ENCODE assay signal across 8 mouse cellular contexts in genomic region chr1:172502145-172503110, GRCm38 (mm10). TPM values are rescaled to one million over a fixed set of nuclear protein-coding genes. Genes with fewer than 3 reads are reported as not detected.
A peak's percentile ranks its signal among the peaks of the same experiment; 100 is the strongest.
DNase-seq lines count a peak whose midpoint lies in the region; ATAC-seq and TF ChIP-seq lines count a peak whose summit lies in the region.

No protein-coding gene starts in this region.

- H3K4me2 ChIP-seq in CH12.LX (ENCODE audit: insufficient read depth, low read depth, poor library complexity, severe bottlenecking): peak overlapping the region; percentile 68
- peak overlapping the region; percentile 71 for H3K4me2 ChIP-seq in limb, embryonic 14.5 days (replicated peaks; ENCODE audit: low read depth, low read length, severe bottlenecking)
- H3K4me2 ChIP-seq in myocyte (ENCODE audit: low read depth): peak overlapping the region; percentile 100

- H3K9me3 ChIP-seq in CH12.LX (replicated peaks; ENCODE audit: low read length): no peaks in the 10 kb centered on the region
- no peaks in the 10 kb centered on the region for H3K9me3 ChIP-seq in hindbrain, embryonic 10.5 days
- H3K9me3 ChIP-seq in limb, embryonic 14.5 days (ENCODE audit: control insufficient read depth, low read length): no peaks in the 10 kb centered on the region

- no peak for TF ChIP-seq EP300 in CH12.LX (IDR thresholded peaks at IDR 0.05; ENCODE audit: low read length)

- TF ChIP-seq RAD21 in CH12.LX (IDR thresholded peaks at IDR 0.05; ENCODE audit: low read depth, low read length): no peak

- dilution Hi-C loops in CH12.LX (cut with MboI; ENCODE audit: extremely low pct_ligation_motif_present, extremely low pct_unique_long_range_greater_than_20kb, low sequenced_read_pairs): no loop called here

- H3K36me3 ChIP-seq in CH12.LX (replicated peaks in 1 of 2; ENCODE audit: control insufficient read depth in 1 of 2, insufficient read depth in 1 of 2, low read length in 1 of 2): peaks cover 28 to 65% of the 10 kb centered on the region in 2 experiments
- H3K36me3 ChIP-seq in hindbrain, embryonic 10.5 days: peaks cover 21% of the 10 kb centered on the region
- H3K36me3 ChIP-seq in limb, embryonic 14.5 days (ENCODE audit: control insufficient read depth, insufficient read depth, low read length): peaks cover 16% of the 10 kb centered on the region; the same call in 1 of the 2 replicates
- peaks cover 16% of the 10 kb centered on the region for H3K36me3 ChIP-seq in myocyte (ENCODE audit: control insufficient read depth, insufficient read depth)

- 0 out of 2 replicates have a peak, but pooled peaks have one; percentile 6 for ATAC-seq in limb, embryonic 14.5 days (ENCODE audit: low FRiP score, low read depth)

- H3K4me3 ChIP-seq in CH12.LX (replicated peaks in 1 of 3; ENCODE audit: low read depth in 2 of 3, low read length in 2 of 3, poor library complexity in 1 of 3) (peak overlapping the region in 2 of 3 experiments; percentile 88 to 90), myocyte (peak overlapping the region; percentile 99)
- peak overlapping the region; percentile 81 for H3K4me3 ChIP-seq in brown adipose tissue, adult 24 weeks (ENCODE audit: insufficient read depth, low read depth, low read length)
- peak overlapping the region; percentile 56; the same call in 1 of the 2 replicates for H3K4me3 ChIP-seq in hindbrain, embryonic 10.5 days
- H3K4me3 ChIP-seq in limb, embryonic 14.5 days (replicated peaks; ENCODE audit: low read length): peak overlapping the region; percentile 10; the same call in 1 of the 2 replicates

- no peak; a peak in 1 of 4 replicates for TF ChIP-seq CTCF in CH12.LX (conservative IDR thresholded peaks at IDR 0.05 in 1 of 2, IDR thresholded peaks at IDR 0.05 in 1 of 2; ENCODE audit: low read depth in 2 of 2, low read length in 2 of 2)

- 33% methylated on average over 13 of the region's 13 CpGs for WGBS in hindbrain, embryonic 10.5 days
- 32% methylated on average over 13 of the region's 13 CpGs for WGBS in limb, embryonic 14.5 days

- peak overlapping the region; percentile 83; the same call in 1 of the 2 replicates for H3K9ac ChIP-seq in CH12.LX (ENCODE audit: insufficient read depth, low read depth)
- H3K9ac ChIP-seq in limb, embryonic 14.5 days (ENCODE audit: low read depth, low read length, severe bottlenecking): peak overlapping the region; percentile 25; the same call in 1 of the 2 replicates

- no peak for TF ChIP-seq POLR2A in CH12.LX (IDR thresholded peaks at IDR 0.05; ENCODE audit: low read depth, low read length)
- TF ChIP-seq POLR2A in limb, embryonic 14.5 days (IDR thresholded peaks at IDR 0.05; ENCODE audit: borderline replicate concordance, extremely low read depth, insufficient read depth, insufficient read length): no peak
- peak; percentile 85 for TF ChIP-seq POLR2A in myocyte (IDR thresholded peaks at IDR 0.05; ENCODE audit: insufficient read length, low read depth)

- peak overlapping the region; percentile 59 for H3K27ac ChIP-seq in CH12.LX (ENCODE audit: insufficient read depth, low read depth)
- H3K27ac ChIP-seq in brown adipose tissue, adult 24 weeks (replicated peaks; ENCODE audit: low read depth, low read length): peak overlapping the region; percentile 98
- H3K27ac ChIP-seq in hindbrain, embryonic 10.5 days: peak overlapping the region; percentile 63
- 0 out of 2 replicates have a peak overlapping the region, but pooled peaks have one; percentile 33 for H3K27ac ChIP-seq in limb, embryonic 14.5 days (replicated peaks; ENCODE audit: low read depth, low read length)

- H3K4me1 ChIP-seq in CH12.LX (ENCODE audit: control insufficient read depth in 1 of 2, insufficient read depth in 2 of 2): peaks cover 22 to 53% of the 10 kb centered on the region in 2 experiments
- peaks cover 20% of the 10 kb centered on the region for H3K4me1 ChIP-seq in brown adipose tissue, adult 24 weeks (ENCODE audit: control insufficient read depth, insufficient read depth, insufficient read length, low read length)
- peaks cover 59% of the 10 kb centered on the region for H3K4me1 ChIP-seq in hindbrain, embryonic 10.5 days (replicated peaks)
- H3K4me1 ChIP-seq in limb, embryonic 14.5 days (ENCODE audit: control insufficient read depth, insufficient read depth, low read length): peaks cover 38% of the 10 kb centered on the region

- DNase-seq in CH12.LX (ENCODE audit: extremely low read depth): no peak
- DNase-seq in hindbrain, embryonic 10.5 days (ENCODE audit: low spot score): peak; percentile 30
- DNase-seq in limb, embryonic 14.5 days (ENCODE audit: low spot score): no peak
- DNase-seq in cerebellum, postnatal 14 days: no peak
- no peak for DNase-seq in adrenal gland, postnatal 10 days
- no peak for DNase-seq in adrenal gland, adult 18-20 months (ENCODE audit: low spot score in 2 of 2)

- in situ Hi-C loops in CH12.LX (cut with MboI; ENCODE audit: low pct_ligation_motif_present, low pct_unique_long_range_greater_than_20kb, low sequenced_read_pairs): no loop called here

- no peaks in the 10 kb centered on the region for H3K27me3 ChIP-seq in CH12.LX (replicated peaks)
- peaks cover 93% of the 10 kb centered on the region for H3K27me3 ChIP-seq in hindbrain, embryonic 10.5 days (ENCODE audit: insufficient read depth, poor library complexity, severe bottlenecking)
- 0 out of 2 replicates have a peak, but pooled peaks cover 5% of the 10 kb centered on the region for H3K27me3 ChIP-seq in limb, embryonic 14.5 days (ENCODE audit: control insufficient read depth, insufficient read depth, low read length)
- H3K27me3 ChIP-seq in myocyte (ENCODE audit: control insufficient read depth, insufficient read depth, insufficient read length): no peaks in the 10 kb centered on the region

- peak overlapping the region; percentile 38 for H3ac ChIP-seq in myocyte (ENCODE audit: control insufficient read depth, insufficient read length)

- H3K79me2 ChIP-seq in CH12.LX (replicated peaks; ENCODE audit: control insufficient read depth, extremely low read depth, insufficient read depth, poor library complexity, severe bottlenecking) (peaks cover 47% of the 10 kb centered on the region), myocyte (ENCODE audit: control insufficient read depth, insufficient read depth) (peaks cover 37% of the 10 kb centered on the region)

RNA-seq across cellular contexts. Expression of gene Tagln2, which starts 2.6 kb away (rescaled TPM):
- 179 and 206 TPM in 2 replicates for total RNA-seq in CH12.LX (2012; rRNA removed)
- 145 and 172 TPM in 2 replicates for total RNA-seq in CH12.LX (2014; rRNA removed)
- polyA plus RNA-seq in CH12.LX (2012; ENCODE audit: insufficient read length, low read depth): 281 and 337 TPM in 2 replicates
- polyA plus RNA-seq in brown adipose tissue, adult 24 weeks (2012; ENCODE audit: insufficient read depth, insufficient read length, missing spikeins): 26.2 and 29.3 TPM in 2 replicates
- polyA plus RNA-seq in hindbrain, embryonic 10.5 days (2016; fragmentation: Nextera tagmentation; extraction: Ambion mirVana): 73.3 and 80.4 TPM in 2 replicates
- 134 and 151 TPM in 2 replicates for polyA plus RNA-seq in limb, embryonic 14.5 days (2012; rRNA removed)
- polyA plus RNA-seq in limb, embryonic 14.5 days (2014; fragmentation: Nextera tagmentation; extraction: Ambion mirVana): 138 and 155 TPM in 2 replicates
- 393 TPM for polyA plus RNA-seq in myocyte (2012; fragmentation: generic; extraction: Trizol)
- 100 to 1,000 TPM; 120 to 138 TPM for total RNA-seq in adrenal gland, postnatal 10 days (2021)
- total RNA-seq in adrenal gland, adult 18-20 months (2021): 10 to 100 TPM; 64.7 to 65.1 TPM

RNA-seq across cellular contexts. Expression of gene Cfap45, which starts 18.2 kb away (rescaled TPM):
- total RNA-seq in CH12.LX (2012; rRNA removed) (not detected in 2 replicates), CH12.LX (2014; rRNA removed) (not detected in 2 replicates)
- polyA plus RNA-seq in CH12.LX (2012; ENCODE audit: insufficient read length, low read depth) (not detected in 2 replicates), myocyte (2012; fragmentation: generic; extraction: Trizol) (not detected)
- not detected in 2 replicates for polyA plus RNA-seq in brown adipose tissue, adult 24 weeks (2012; ENCODE audit: insufficient read depth, insufficient read length, missing spikeins)
- polyA plus RNA-seq in hindbrain, embryonic 10.5 days (2016; fragmentation: Nextera tagmentation; extraction: Ambion mirVana): 2.4 and 3.6 TPM in 2 replicates
- 0.70 and 1.3 TPM in 2 replicates for polyA plus RNA-seq in limb, embryonic 14.5 days (2012; rRNA removed)
- polyA plus RNA-seq in limb, embryonic 14.5 days (2014; fragmentation: Nextera tagmentation; extraction: Ambion mirVana): 0.97 and 0.98 TPM in 2 replicates
- 1 to 10 TPM in 1 of 2 experiments, under 1 TPM in 1; 0.96 to 2.6 TPM for total RNA-seq in adrenal gland, postnatal 10 days (2021)
- total RNA-seq in adrenal gland, adult 18-20 months (2021): under 1 TPM; 0.35 to 0.40 TPM

RNA-seq across cellular contexts. Expression of gene Igsf9, which starts 20.8 kb away (rescaled TPM):
- 4.5 and 6.0 TPM in 2 replicates for total RNA-seq in CH12.LX (2012; rRNA removed)
- total RNA-seq in CH12.LX (2014; rRNA removed): 2.0 and 2.7 TPM in 2 replicates
- polyA plus RNA-seq in CH12.LX (2012; ENCODE audit: insufficient read length, low read depth): 6.5 and 7.2 TPM in 2 replicates
- polyA plus RNA-seq in brown adipose tissue, adult 24 weeks (2012; ENCODE audit: insufficient read depth, insufficient read length, missing spikeins): 0.96 TPM in 1 of 2 replicates, not detected in the other
- 74.1 and 76.0 TPM in 2 replicates for polyA plus RNA-seq in hindbrain, embryonic 10.5 days (2016; fragmentation: Nextera tagmentation; extraction: Ambion mirVana)
- 62.0 and 85.1 TPM in 2 replicates for polyA plus RNA-seq in limb, embryonic 14.5 days (2012; rRNA removed)
- polyA plus RNA-seq in limb, embryonic 14.5 days (2014; fragmentation: Nextera tagmentation; extraction: Ambion mirVana): 29.6 and 35.0 TPM in 2 replicates
- polyA plus RNA-seq in myocyte (2012; fragmentation: generic; extraction: Trizol): 0.77 TPM
- total RNA-seq in adrenal gland, postnatal 10 days (2021): 1 to 10 TPM; 2.5 to 4.8 TPM
- total RNA-seq in adrenal gland, adult 18-20 months (2021): 1 to 10 TPM; 1.1 to 3.2 TPM

RNA-seq across cellular contexts. Expression of gene Slamf9, which starts 27.3 kb away (rescaled TPM):
- total RNA-seq in CH12.LX (2012; rRNA removed) (17.0 and 30.9 TPM in 2 replicates), CH12.LX (2014; rRNA removed) (30.1 and 32.6 TPM in 2 replicates)
- polyA plus RNA-seq in CH12.LX (2012; ENCODE audit: insufficient read length, low read depth) (28.3 and 30.3 TPM in 2 replicates), myocyte (2012; fragmentation: generic; extraction: Trizol) (4.7 TPM)
- 3.5 and 4.5 TPM in 2 replicates for polyA plus RNA-seq in brown adipose tissue, adult 24 weeks (2012; ENCODE audit: insufficient read depth, insufficient read length, missing spikeins)
- 0.16 TPM in 1 of 2 replicates, not detected in the other for polyA plus RNA-seq in hindbrain, embryonic 10.5 days (2016; fragmentation: Nextera tagmentation; extraction: Ambion mirVana)
- 0.49 and 0.64 TPM in 2 replicates for polyA plus RNA-seq in limb, embryonic 14.5 days (2012; rRNA removed)
- 0.51 and 0.75 TPM in 2 replicates for polyA plus RNA-seq in limb, embryonic 14.5 days (2014; fragmentation: Nextera tagmentation; extraction: Ambion mirVana)
- total RNA-seq in adrenal gland, postnatal 10 days (2021): 1 to 10 TPM in 1 of 2 experiments, under 1 TPM in 1; 0.97 to 1.3 TPM
- total RNA-seq in adrenal gland, adult 18-20 months (2021): 1 to 10 TPM; 3.4 to 5.0 TPM

RNA-seq across cellular contexts. Expression of gene Vsig8, which starts 53.3 kb away (rescaled TPM):
- total RNA-seq in CH12.LX (2012; rRNA removed) (0.13 and 0.17 TPM in 2 replicates), CH12.LX (2014; rRNA removed) (not detected in 2 replicates)
- polyA plus RNA-seq in CH12.LX (2012; ENCODE audit: insufficient read length, low read depth) (0.18 and 0.29 TPM in 2 replicates), myocyte (2012; fragmentation: generic; extraction: Trizol) (not detected)
- polyA plus RNA-seq in brown adipose tissue, adult 24 weeks (2012; ENCODE audit: insufficient read depth, insufficient read length, missing spikeins): not detected in 2 replicates
- polyA plus RNA-seq in hindbrain, embryonic 10.5 days (2016; fragmentation: Nextera tagmentation; extraction: Ambion mirVana): 0.15 TPM in 1 of 2 replicates, not detected in the other
- polyA plus RNA-seq in limb, embryonic 14.5 days (2012; rRNA removed): 0.23 and 0.49 TPM in 2 replicates
- polyA plus RNA-seq in limb, embryonic 14.5 days (2014; fragmentation: Nextera tagmentation; extraction: Ambion mirVana): 0.30 and 0.40 TPM in 2 replicates
- under 1 TPM; 0.24 to 0.30 TPM for total RNA-seq in adrenal gland, postnatal 10 days (2021)
- total RNA-seq in adrenal gland, adult 18-20 months (2021): under 1 TPM in 1 of 2 experiments, not detected in 1; 0.40 TPM

Comparison
In these comparisons a context has a peak if more than half of its experiments do, and no peak if none do; other contexts are left out.
1. H3K27ac ChIP-seq: peak in every context shown above with its lines; median percentile 98 in brown adipose tissue, adult 24 weeks; 63 in hindbrain, embryonic 10.5 days; 59 in CH12.LX; 33 in limb, embryonic 14.5 days.
2. H3K4me3 ChIP-seq: peak in every context shown above with its lines; median percentile 99 in myocyte; 89 in CH12.LX; 81 in brown adipose tissue, adult 24 weeks; 56 in hindbrain, embryonic 10.5 days; 10 in limb, embryonic 14.5 days.